Mouse (Mus musculus) cerebellum, adult 9-11 months (tissue): ENCODE data around the gene Tmem129.

Experiments used
- DNase-seq: peaks from one replicate; pipeline ENCODE4 v3.0.0; 2022

The Tmem129 gene

GRCm38 (mm10) chr5:33657787-33658663, at the start of gene Tmem129, which contains the start of gene Tacc3:
Tmem129 (minus strand) TSS chr5:33658416.
Tacc3 (plus strand) TSS chr5:33658128.
- peak; percentile 99 for DNase-seq

DNA sequence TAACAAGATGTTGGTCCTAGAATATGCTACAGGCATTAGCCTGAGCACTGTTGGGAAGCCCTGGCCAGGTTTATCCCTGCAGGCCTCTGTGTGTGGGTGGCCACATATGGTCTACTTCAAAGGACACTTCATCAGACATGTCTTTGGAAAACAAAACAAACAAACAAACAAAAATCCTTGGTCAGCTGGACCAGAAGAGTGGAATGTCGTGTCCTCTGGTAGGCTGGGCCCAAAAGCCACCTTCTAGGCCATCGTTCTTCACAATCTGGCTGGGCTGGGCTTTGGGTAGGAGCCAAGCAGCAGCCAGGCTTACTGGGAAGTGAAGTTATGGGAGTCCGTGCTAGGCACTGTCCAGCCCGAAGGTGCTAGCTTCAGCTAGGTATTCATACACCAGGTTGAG, 48.9 kb upstream of the Tmem129 start:
- no peak for DNase-seq

- no peak for DNase-seq
Observed at GRCm38 (mm10) chr5:33706350-33706629, 48.1 kb upstream of the Tmem129 start.

DNA sequence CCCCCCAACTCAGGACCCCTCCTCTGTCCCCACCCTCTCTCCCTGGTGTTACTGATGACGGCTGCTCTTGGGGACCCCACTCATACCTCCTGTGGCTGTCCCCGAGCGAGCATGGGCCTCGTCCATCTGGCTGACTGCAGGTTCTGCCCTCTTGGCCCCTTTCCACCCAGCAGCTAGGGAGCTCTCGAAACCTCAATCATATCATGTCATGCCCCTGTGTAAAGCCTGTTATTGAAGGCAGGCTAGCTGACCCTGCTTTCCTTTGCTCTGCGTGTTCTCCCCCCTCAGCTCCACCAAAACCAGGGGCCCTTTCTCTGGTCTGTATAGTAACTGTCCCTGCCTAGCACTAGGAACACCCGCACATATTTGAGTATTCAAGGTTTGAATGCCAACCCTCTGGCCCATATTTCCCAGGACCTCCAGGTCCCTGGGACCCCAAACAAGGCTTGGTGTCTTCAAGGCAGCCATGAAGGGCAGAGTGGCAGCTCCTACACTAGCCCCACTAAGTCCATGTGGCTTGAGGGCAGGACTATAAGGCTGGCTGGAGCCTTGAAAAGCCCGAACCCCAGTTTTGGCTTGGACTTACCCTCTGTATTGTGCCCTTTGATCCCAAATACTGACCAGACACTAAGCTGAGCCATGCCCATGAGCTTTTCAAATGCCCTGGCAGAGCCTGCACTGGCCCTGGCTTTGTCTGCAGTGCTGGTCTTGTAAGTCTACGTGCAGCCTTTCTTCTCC, 47.6 kb upstream of the Tmem129 start:
- DNase-seq, result peak; percentile 34

DNA sequence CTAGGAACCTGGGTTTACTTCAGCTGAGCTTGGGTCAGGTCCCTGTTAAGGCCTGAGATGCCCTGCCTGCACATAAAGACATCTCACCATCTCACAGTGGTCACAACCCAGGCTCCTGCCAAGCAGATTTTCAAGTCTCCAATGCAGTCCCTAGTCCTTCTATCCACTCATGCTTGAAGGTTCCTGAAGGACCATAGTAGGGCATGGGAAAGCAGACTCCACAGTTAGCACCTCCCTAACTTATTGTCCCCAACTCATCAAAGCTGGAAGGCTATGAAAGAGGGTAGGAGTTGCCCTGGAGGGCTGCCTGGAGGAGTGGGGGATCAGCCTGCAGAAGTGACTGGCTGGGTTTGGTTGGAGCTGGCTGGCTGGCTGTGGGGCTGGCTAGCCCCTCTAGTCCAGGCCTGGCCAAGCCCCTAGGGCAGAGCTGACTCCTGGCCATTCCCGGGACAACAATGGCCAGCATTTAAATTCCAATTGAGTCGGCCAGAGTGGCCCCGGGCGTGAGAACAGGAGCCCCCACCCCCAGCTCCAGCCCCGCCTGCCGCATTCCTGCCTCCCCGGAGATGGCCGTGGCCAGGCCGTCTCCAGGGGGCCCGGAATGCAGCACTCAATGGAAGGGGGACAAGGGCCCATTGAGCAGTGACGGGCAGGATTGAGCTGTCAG, 46.9 kb upstream of the Tmem129 start:
- DNase-seq, result peak; percentile 50

DNA sequence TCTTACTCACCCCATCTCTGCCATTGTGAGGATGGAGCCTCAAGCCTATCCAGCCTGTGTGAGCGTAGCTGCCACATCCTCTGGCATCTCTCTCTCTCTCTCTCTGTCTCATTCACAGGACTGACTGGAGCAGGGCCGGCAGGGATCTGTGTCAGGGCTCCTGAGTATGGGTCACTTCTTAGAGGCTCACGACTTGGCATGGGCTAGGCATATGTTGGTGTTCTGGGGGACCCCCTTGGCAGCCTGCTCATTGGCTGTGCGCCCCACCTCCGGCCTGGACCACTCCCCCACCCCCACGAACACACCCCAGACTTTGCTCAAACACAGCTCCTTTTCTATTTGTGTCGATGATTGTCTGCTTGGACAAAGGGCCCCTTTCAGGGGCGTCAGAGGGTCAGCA, 45.8 kb upstream of the Tmem129 start:
- no peak for DNase-seq

- no peak for DNase-seq
Observed at GRCm38 (mm10) chr5:33701832-33702231, 43.6 kb upstream of the Tmem129 start.

GRCm38 (mm10) chr5:33700010-33700409, 41.8 kb upstream of the Tmem129 start:
- DNase-seq, result no peak

DNA sequence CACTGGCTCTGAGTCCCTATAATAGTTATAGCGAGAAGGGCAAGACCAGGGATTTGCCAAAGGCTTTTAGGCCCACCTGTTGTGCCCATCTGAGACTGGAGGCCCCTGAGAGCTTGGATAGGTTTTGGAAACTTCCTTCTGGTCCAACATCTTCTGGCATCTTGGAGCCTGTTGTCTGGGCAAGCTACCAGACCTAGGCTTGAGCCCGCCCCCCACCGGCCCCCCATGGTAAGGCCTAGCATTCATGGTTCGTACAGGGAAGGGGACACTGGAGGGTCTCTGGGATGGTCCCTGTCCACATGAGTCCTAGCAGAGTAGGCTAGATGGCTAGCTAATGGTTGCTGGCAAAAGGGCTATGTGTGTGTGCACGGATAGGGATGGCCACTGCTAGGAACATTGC, 40.5 kb upstream of the Tmem129 start:
- DNase-seq, result no peak

GRCm38 (mm10) chr5:33697947-33698512, 39.8 kb upstream of the Tmem129 start:
- no peak for DNase-seq

DNA sequence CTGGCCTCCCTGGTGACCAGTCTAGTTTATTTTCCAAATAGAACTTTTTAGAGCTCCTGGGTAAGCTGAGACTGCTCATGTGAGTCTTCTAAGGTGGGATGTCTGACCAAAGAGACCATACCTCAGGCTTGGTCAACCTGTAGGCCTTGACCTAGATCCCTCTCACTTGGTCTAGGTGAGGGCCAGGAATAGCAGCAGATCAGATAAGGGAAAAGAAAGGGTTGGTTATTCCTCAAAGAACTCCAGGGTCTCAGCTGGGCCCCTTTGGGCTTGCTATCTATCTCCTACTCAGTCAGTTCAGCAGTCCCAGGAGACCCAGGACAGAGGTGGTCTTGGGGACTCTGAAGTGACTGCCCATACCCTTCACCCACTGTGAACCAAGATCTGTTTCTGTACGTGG, 39.3 kb upstream of the Tmem129 start:
- DNase-seq, result no peak

GRCm38 (mm10) chr5:33696430-33696829, 38.2 kb upstream of the Tmem129 start:
- no peak for DNase-seq

GRCm38 (mm10) chr5:33695718-33696121, 37.5 kb upstream of the Tmem129 start:
- no peak for DNase-seq

- no peak for DNase-seq
Observed at GRCm38 (mm10) chr5:33694848-33695717, 36.9 kb upstream of the Tmem129 start.

- DNase-seq, result no peak
Observed at GRCm38 (mm10) chr5:33694461-33694847, 36.2 kb upstream of the Tmem129 start.

DNA sequence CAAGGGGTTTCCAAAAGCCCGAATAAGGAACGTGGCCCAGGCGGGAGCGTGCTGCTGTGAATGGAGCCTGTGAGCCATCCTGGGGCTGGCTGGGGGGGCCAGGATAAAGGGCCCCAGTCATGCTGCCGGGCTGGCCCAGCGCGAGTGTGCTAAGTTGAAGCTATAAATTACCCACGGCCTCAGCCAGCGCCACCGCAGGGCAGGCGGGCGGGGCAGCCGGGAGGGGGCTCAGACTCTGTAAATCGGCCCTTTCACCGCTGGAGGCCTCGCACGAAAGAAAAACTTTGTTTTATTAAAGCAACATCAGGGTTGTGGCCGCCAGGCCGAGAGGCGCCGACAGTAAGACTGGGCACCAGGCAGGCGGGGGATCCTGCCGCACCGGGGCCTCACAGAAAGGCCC, 34.2 kb upstream of the Tmem129 start:
- no peak for DNase-seq

- DNase-seq, result no peak
Observed at GRCm38 (mm10) chr5:33689852-33690645, 31.8 kb upstream of the Tmem129 start.

GRCm38 (mm10) chr5:33689221-33689844, 31.1 kb upstream of the Tmem129 start:
- DNase-seq, result no peak

- no peak for DNase-seq
Observed at GRCm38 (mm10) chr5:33688278-33689220, 30.3 kb upstream of the Tmem129 start.

DNA sequence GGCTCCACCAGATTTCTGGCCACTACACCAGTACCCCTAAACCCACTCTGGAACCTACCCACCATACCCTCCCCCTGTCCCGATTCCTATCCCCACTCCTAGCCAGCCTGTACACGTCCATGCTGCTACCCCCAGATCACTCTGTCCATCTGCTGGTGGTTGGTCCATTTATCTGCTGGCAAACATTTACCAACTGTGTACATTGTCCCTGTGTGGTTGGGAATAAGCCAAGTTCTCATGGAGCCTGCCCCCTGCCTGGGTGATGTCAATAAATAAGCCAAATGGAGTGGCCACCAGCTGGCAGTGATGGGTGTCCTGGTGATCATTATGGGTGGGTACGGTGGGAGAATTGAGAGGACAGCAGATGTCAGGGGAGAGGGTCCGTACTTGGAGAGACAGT, 28.9 kb upstream of the Tmem129 start:
- no peak for DNase-seq
